Mouse (Mus musculus): Measurements from ENCODE around the gene Twist1.

DNA sequence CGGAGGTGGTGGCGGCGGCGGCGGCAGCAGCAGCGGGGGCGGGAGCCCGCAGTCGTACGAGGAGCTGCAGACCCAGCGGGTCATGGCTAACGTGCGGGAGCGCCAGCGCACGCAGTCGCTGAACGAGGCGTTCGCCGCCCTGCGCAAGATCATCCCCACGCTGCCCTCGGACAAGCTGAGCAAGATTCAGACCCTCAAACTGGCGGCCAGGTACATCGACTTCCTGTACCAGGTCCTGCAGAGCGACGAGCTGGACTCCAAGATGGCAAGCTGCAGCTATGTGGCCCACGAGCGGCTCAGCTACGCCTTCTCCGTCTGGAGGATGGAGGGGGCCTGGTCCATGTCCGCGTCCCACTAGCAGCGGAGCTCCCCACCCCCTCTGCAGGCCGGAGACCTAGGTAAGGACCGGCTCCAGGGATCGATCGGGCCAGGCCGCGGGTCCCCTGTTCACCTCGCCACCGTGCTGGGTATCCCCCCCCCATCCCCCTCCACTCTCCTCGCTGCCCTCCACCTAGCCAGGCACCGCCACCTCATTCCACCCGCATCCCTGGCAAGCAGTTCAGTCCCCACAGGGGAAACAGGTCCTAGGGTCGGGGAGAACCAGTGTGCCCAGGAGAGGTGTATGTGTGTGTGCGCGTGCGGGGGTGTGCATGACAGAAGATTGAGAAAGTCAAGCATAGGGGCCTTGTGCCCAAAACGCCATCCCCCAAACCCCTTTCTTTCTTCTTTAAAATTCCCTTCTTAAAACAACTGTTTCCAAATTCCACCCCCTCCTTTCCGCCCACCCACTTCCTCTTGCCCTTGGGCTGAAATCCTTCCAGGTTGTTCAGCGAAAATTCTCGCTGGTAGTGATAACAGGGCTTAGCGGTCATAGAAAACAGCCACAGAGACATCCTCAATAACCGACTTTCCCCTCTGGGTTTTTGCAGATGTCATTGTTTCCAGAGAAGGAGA is 1.0 kb downstream of the Twist1 start:
- TF ChIP-seq EP300 (IDR thresholded peaks at IDR 0.05; ENCODE audit: insufficient read depth, low read depth, low read length) (no peak), CTCF (IDR thresholded peaks at IDR 0.05; ENCODE audit: low read depth, low read length) (no peak), POLR2A (IDR thresholded peaks at IDR 0.05; ENCODE audit: insufficient read depth, low read length) (no peak)
